Mouse (Mus musculus) gonadal fat pad, adult 2 months (tissue): ENCODE measurements around the gene Ascc2. TPM values are rescaled to one million over a fixed set of nuclear protein-coding genes. Genes with fewer than 3 reads are reported as not detected.

Source experiments
- DNase-seq: peaks from one replicate; pipeline ENCODE4 v3.0.0-alpha.2; 2012; ENCODE audit warnings: low read depth
- polyA plus RNA-seq: library from polyadenylated mRNA; depleted of rRNA; stranded (reverse); fragments of >200 nt; gene quantifications from 2 replicates; pipeline ENCODE4 v1.2.3, GENCODE M21; 2012; rRNA removed

Ascc2 gene
- polyA plus RNA-seq: 14.5 and 16.7 TPM in 2 replicates

DNA sequence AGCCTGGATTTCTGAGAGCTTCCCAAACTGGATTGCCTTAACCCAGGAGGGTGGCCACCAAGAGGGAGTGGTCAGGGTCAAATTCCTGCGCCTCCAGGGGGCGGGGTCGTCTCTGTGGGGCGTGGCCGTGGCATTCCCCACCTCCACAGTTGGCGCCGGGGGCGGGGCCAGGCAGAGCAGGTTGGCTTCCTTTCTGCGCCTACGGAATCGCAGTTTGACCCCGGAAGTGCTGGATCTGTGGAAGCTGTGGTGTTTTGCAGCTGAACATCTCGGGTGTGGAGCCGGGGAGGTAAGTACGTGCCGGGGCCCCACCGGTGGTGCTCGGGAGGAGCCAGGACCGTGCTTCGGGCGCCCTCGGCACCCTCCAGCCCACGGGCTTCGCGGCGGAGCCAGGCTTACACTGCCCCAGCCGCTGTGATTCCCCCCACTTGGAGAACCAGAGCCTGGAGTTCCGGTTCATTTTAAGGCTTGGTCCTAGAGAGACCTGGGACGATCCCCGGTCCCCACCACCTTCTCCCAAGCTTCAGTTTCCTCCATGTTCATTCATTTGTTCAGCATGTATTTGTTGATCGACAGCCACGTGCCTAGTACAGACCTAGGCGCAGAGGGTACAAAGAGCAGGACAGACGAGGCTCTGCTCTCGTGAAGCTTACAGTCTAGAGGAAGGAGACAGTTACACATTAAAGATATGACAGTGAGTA lies at the start of gene Ascc2:
Gene Ascc2, plus strand, starts transcription at position 214 of the 701 bp plus-strand sequence.
- no peak for DNase-seq

DNA sequence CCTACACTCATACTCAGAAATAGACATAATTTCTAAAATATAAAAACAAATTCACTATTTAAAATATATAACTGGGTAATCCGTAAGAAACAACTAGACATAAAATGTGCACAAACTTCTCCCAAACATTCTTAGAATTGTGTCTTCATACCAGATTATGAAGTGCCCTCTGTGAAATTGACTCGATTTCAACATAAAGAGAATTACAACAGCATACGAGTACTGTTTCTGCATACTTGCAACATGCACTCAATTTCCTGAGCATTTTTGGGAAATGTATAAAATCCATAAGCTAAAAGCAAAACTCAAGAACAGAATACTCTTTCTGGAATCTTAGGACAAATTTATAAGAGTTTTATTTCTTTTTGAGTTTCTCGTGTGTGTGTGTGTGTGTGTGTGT lies 45.7 kb upstream of the Ascc2 start:
- no peak for DNase-seq

DNA sequence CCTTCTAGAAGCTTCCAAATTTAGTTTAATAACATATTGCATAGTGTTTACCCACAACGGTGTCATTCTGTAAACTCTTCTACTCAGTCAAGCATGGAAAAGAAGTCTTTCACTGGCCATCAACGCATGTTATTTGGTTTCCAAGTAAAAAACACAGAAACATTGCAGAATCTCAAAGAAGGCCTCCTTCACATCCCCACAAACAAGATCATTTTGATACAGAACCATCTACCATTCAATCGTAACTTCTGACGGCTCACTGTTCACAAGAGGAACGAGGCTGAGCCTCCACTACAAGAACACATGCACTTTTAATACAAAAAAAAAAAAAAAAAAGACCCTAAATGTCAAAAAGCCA lies 44.1 kb upstream of the Ascc2 start:
- no peak for DNase-seq

DNA sequence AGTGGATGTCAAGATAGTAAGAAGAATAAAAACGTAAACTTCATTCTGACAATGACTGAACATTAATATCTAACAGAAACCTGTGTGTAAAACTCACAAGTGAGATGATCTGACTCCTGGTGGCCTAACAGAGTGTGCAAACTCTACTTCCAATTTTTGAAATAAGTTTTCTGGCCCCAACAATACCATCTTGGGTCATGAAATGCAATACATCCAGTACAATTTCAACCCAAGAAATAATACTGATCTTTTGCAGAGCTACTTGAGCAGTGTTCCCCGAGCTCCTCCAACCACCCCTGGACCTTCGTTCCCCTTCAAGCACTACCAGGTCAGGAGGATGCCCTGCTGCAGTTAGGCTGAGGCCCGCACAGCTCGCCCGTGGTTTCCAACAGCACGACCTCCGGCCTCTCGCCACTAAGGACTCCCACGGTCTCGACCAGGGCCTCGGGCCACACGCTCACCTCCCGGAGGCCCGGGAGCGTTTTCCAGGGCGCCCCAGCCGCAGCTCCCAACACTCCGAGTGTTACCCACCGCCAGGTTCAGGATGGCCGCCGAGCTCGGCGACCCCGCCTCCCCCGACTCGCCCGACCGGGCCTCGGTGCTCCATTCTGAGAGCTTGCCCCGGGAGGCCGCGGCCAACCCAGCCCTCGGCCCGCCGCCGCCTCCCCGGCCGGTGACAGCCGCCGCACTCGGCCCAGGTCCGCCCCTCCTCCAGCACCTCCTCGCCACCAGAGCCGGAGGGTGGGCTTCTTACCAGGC lies 43.5 kb upstream of the Ascc2 start:
- no peak for DNase-seq

DNA sequence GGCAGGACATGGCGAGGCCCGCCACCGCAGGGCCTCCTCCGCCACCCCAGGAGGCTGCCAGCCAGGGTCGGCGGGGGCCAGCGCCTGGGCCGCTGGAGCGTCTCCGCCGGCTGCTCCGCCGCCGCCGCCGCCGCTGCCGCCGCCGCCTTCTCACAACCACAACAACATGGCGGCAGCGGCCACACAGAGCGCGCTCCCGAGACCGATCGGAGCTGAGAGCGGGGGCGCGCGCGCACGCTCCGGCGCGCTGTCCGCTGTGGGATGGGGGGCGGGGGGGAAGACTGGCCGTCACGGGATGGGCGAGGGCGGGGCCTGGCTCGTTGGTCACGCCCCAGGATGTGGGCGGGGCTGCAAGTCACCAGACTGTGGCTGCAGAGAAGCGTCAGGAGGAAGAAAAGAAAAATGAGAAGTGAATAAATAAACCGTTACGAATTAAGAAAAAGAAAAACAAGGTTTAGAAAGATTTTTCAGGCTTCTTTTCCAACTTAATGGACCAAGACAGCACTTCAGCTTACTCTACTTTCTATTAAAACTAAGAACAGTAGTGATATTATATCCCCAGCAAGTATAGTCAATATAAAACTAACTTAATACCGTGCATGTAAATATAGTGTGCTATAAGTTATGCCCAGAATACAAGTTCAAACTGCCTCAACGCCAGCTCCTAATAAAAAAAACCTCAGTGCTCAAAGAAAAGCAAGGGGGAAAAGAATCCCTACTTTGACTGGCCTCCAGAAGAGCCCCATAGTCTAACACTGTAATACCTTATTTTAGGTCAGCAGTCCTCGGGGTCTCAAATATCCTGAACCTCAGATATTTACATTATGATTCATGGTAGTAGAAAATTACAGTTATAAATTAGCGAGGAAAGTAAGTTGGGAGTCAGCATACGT lies 42.7 kb upstream of the Ascc2 start, which contains the start of gene Mtmr3:
Gene Mtmr3, minus strand, starts transcription at position 256 of the 893 bp plus-strand sequence.
- DNase-seq: no peak

DNA sequence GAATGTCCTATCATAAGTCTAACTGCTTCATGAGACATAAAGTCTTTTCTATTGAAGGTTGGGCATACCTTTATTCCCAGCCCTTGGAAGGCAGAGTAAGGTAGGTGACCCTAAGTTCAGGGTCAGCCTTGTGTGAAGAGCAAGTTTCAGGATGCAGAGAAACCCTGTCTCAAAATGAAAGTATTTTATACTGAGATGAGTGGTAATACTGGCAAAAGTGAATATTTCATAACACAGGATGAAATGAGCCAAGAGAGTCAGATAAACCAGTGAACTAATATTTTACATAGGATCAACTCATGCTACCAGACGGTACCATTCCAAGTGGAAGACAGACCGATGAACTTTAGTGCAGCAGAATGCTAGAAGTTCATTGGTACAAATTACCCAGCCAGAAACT lies 39.1 kb upstream of the Ascc2 start:
- no peak for DNase-seq

DNA sequence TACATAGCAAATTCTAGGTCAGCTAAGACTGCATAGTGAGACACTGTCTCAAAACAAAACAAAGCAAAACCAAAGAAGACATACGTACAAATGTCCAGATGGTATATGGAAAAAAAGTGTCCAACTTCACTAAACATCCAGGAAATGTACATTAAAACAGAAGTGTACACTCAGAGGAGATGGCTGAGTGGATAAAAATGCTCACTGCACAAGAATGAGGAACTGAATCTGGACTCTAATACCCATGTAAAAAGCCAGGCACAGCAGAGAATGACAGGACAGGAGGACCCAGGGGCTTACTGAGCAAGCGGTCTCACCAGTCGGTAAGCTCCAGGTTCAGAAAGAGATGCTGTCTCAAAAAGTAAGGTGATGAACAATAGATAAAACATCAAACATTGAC lies 37.6 kb upstream of the Ascc2 start:
- DNase-seq: no peak

DNA sequence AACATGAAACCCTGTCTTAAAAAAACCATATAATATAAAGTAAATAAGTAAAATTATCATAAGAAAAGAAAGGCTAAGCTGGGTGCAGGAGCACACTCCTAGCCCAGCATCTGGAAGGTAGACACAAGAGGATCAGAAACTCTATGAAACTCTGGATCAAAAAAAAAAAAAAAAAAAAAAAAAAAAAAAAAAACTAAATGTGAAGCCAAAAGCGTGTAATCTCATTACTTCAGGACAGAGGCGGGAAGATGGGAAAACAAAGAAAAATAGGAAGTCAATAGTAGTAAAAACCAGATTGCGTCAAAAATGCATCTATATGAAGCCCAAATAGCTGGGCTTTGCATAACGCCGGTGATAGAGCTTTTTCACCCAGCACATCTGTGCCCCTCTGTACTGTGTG lies 35.7 kb upstream of the Ascc2 start:
- DNase-seq: no peak

DNA sequence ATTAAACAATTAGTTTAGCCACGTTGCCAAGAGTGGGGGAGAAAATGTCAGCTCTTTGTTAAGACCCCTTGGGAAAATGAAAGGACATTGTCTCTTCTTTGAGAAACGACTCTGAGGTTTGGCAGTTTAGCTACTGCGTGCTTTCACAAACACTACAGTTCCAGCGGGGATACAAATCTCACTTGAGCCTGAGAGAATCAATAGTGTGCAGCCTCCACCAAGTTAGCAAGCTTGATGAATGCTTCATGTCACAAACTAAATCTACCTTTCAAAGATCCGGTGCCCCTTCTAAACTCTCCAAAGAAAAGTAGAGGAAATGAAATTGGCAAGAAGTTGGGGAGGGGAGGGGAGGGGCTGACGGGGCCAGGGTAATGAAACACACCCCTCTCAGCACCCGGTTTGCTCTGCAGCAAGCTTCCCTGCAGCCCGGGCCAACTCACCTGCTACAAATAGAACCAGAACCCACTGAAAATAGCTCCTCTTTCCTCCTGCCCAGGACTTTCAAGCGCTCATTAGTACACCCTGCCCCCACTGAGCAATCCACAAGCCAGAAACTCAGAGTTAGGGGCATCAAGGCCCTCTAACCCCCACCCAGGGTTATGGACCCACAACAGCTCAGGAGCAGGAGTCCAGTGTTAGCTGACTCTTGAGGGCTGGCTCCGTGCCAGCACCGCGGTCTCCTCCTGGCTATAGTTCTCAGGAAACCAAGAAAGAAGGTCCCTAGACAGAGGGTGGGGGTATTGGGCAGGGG lies 34.7 kb upstream of the Ascc2 start:
- no peak for DNase-seq

DNA sequence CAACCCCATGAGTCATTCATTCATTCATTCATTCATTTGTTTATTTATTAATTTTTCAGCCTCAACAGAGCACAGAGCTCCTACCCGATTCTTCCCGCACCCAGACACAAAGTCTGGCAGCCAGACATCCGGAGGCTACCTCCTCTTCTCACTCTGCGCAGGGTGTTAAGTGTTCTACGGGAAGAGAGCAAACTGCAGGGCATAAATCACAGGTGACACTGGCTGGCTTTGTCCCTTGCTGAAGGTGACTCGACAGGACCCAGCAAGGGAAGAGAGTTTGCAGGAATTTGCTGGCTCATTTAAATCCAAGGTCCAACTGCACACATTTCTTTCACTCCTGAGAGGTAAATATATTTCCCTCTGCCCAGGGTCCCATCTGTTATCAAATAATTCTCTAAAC lies 33.1 kb upstream of the Ascc2 start:
- no peak for DNase-seq

DNA sequence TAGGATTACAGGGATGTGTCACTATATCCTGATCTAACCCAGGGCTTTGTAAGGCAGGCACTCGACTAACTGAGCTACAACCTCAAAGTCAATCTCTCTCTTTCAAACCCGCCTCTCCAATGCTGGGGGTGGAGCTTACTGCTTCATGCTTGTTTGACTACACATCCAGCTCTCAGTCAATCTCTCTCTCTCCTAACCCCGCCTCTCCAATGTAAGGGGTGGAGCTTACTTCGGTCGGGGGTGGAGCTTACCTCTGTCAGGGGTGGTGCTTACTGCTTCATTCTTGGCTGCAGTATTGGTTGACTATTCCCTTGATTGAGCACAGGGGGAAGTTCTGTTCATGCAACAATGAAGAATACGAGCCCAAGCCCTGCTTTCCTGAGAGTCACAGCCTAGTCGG lies 32.1 kb upstream of the Ascc2 start:
- DNase-seq: no peak

DNA sequence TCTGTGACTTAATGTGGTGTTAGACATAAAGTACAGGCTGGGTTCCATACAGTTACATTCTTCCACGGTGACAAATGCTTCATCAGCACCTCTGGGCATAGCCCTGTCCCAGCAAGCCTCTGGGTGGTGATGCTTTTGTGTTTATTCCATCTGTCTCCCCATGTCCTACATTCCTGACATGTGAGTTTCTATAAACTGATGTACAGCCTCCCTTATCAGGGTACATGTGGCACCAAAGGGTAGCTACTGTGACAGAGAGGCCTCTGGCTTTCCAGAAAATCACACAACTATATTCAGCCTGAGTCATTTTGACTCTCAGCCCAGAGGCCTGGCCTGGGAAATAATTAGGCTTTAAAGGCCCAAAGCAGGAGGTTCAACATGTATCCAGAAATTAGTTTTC lies 31.0 kb upstream of the Ascc2 start:
- no peak for DNase-seq

DNA sequence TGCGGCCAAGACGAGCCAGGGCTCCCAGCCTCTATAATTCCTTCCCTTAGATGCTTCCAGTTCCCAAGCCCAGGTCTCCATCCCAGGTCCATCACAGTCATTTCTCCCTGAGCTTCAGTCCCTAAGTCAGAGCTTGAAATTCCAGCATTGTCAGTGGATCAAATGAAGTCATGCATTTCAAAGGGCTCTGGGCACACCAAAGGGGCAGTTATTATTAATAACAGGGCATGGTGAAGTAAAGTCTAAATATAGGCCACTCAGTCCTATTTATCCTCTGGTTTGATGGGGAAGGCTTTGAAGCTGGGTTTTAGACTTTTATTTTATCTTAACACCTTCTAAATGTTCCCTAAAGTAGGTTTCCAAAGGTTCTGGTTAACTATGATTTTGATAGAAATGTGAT lies 25.6 kb upstream of the Ascc2 start:
- DNase-seq: no peak

DNA sequence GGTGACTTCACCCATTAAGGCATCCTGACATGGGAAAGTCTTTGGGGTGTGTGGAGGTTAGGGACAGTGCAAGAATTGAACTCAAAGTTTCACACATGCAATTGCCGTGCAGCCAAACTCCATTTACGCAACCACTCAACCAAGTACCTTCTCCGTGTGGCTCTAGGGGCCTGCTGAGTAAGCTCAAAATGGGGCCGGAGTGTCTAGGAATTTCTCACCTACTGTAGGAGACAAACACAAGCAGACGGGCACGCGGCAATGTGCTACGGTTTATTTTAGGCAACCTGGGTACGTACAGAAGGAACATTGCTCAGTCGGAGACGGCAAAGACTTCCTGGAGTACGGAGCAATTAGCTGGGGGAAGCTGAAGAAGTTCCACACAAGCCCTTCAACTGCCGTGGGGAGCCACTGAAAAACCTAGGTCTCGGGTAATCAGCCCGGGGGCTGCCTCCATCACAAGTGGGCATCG lies 17.5 kb upstream of the Ascc2 start, which contains the start of gene Gm11032:
Gene Gm11032, plus strand, starts transcription at position 51 of the 469 bp plus-strand sequence.
- DNase-seq: no peak

DNA sequence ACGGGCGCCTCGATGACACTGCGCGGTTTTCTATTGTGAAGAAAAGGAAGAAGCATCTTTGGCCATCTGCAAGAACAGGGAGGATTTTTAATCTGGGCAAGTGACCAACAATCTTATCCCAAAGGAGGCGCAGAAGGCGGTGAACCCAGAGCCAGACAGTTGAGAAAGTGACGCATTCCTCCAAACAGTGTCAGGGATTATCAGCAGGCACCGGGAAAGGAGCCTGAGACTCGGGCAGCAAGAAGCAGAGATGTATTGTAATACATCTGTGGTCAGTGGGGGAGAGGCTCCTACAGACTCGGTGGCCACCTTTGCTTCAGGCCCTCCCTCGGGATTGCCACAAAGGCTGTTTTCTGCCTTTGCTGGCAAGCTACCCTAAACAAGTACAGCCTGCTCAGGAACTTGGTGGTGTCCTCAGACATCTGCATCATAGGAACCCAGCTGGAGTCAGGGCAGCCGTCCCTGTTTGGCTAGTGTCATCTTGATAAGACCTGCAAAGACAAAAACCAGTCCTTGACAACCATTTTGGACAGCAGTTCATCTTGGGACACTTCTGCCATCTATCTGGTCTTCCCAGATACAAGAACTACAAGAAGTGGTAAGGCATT lies 16.9 kb upstream of the Ascc2 start:
- peak; percentile 73 for DNase-seq

DNA sequence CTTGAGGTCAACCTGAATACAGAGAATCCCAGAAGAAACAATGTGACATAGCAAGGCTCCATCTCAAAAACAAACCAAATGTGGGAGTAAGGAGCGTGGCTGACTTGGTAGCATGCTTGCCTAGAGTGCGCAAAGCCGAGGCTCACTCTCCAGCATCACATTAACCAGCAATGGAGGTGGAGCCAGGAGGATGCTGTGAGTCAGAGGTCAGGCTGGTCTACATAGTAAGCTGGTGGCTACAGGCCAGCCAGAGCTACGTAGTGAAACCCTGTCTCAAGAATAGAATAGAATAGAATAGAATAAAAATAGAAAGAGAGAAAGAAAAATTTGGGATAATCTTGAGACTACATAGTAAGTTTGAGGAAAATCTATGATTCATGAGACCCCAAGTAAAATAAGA lies 15.7 kb upstream of the Ascc2 start:
- peak; percentile 33 for DNase-seq

DNA sequence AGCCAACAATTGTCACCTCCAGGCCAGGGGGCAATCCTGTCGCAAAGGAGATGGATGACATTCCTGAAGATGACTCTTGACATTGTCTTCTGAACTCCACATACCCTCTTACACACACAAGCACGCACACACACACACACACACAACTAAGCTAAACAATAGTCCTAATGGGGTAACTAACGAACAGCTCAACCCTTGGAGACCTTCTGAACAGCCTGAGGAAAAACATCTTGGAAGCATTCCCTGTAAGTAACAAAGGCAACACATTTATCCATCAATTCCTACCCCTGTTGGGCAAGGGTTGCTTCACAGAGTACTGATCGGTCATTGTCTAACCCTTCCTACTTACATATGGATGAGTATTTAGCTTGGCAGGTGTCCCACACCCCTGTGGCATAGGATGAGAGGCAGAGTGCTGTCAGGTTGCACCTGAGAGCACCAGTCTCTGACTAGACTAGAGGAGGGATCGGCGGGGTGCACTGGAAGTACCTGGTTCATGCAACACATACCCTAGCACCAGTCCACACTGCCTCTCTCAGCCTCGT lies 15.0 kb upstream of the Ascc2 start:
- DNase-seq: peak; percentile 99

DNA sequence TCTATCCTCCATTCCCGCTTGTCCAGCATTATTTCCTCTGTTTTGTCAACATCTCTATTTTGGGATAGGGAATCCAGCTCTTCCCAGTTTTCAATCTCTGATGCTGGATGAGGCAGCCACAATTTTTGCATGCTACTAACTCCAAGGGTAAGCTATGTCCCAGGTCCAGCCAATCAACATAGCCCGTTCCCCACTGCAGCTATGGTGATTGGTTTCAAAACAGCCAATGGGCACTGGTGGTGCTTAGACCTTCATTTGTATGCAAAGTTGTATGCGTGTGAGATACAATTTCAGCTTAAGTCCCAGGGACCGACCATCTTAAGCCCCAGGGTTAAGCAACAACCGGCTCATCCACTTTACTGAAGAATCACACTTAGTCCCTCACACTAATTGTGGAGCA lies 14.6 kb upstream of the Ascc2 start:
- peak; percentile 79 for DNase-seq

DNA sequence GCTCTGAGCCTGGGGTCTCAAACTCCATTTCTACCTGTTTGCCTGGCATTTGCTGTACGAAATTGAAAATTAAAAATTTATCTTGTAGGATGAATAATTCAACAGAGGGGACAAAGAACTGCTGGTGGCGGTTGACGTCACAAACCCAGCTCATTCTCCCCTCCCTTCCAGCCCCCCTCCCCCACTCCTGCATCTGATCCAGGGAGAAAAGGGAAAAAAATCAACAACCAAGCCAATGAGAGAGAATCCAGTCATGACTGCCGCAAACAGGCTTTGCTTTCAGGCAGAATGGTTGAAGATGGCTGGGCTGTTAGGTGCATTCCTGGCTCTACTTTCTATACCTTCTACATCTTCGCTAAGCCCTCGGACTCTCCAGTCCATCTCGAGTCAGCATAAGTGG lies 11.6 kb upstream of the Ascc2 start:
- no peak for DNase-seq

DNA sequence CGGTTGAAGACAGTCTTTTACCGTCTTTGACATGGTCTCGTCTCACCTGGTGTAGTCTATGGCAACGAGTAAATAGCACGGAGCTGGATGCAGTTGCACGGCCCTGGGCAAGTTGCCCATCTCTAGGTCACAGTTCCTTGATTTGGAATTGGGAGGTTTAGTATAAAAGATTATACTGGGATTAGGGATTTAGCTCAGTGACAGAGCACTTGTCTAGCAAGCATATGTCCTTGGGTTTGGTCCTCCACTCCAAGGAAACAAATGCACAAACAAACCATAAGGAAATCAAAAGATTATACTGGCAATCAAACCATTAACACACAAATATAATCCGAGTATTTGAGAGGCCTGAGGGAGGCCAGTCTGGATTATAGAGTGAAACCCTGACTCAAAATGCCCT lies 9.9 kb upstream of the Ascc2 start:
- no peak for DNase-seq

DNA sequence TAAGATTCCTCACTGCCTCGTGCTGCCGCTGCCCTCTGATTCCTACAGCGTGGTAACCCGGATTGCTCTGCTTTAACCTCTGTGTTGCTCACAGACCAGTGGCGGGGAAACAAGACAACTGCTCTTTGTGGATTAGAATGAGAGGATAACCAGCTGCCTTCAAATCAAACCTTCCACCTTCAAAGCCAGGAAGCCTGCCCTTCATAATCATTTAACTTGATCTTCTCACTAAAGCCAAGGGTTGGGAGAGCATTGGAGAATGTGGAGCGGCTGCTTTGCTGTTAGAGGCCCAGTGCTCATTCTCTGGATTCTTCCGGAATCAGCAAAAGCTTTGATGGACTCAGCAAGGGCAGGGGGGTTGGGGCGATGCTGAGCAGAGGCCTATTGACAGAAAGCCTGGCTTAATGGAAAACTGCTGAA lies 7.7 kb upstream of the Ascc2 start:
- no peak for DNase-seq
